Mouse (Mus musculus) hindbrain, embryonic 15.5 days (tissue): ENCODE data around the gene Cdk2ap2. TPM values are rescaled to one million over a fixed set of nuclear protein-coding genes. Genes with fewer than 3 reads are reported as not detected.
"Not testable (repeated sequence)": the region's sequence is repeated elsewhere in the genome, so short reads cannot be mapped to it uniquely, and the experiment has no call there.

ENCODE experiments used
- ATAC-seq: fragments of 200-750 bp; cut with Nextera tagmentation; 2 replicates; pipeline ENCODE4 v1.8.0; 2017; ENCODE audit warnings: low read depth, moderate number of reproducible peaks, moderate TSS enrichment; ENCODE audit not compliant: low FRiP score
- H3K27ac ChIP-seq: fragments of 300-500 bp; sonication (generic); replicated peaks from 2 replicates; pipeline ENCODE4 v1.5.1; 2015; ENCODE audit warnings: mild to moderate bottlenecking, inconsistent platforms
- H3K27me3 ChIP-seq: fragments of 300-500 bp; sonication (generic); 2 replicates; pipeline ENCODE4 v1.6.1; 2015; ENCODE audit warnings: control low read depth, inconsistent platforms
- H3K36me3 ChIP-seq: fragments of 300-500 bp; sonication (generic); 2 replicates; pipeline ENCODE4 v1.6.1; 2015; ENCODE audit warnings: control low read depth, inconsistent platforms
- H3K4me1 ChIP-seq: fragments of 300-500 bp; sonication (generic); replicated peaks from 2 replicates; pipeline ENCODE4 v1.6.1; 2015; ENCODE audit warnings: control low read depth, inconsistent platforms
- H3K4me2 ChIP-seq: fragments of 300-500 bp; sonication (generic); 2 replicates; pipeline ENCODE4 v1.6.1; 2015; ENCODE audit warnings: moderate library complexity, mild to moderate bottlenecking, inconsistent platforms
- H3K4me3 ChIP-seq: fragments of 300-500 bp; sonication (generic); 2 replicates; pipeline ENCODE4 v1.5.1; 2015; ENCODE audit warnings: mild to moderate bottlenecking, inconsistent platforms
- H3K9ac ChIP-seq: fragments of 300-500 bp; sonication (generic); 2 replicates; pipeline ENCODE4 v1.6.1; 2015; ENCODE audit warnings: inconsistent platforms
- H3K9me3 ChIP-seq: fragments of 300-500 bp; sonication (generic); 2 replicates; pipeline ENCODE4 v1.6.1; 2016; ENCODE audit warnings: control low read depth, inconsistent platforms
- WGBS: fragments of 180-500 bp; shearing (Covaris S2); methylation state at CpG from one replicate; pipeline ENCODE4 v1.1.7; 2015; 5-methylcytosine and 5-hydroxymethylcytosine counted together
- polyA plus RNA-seq: library from polyadenylated mRNA; unstranded; fragments of >200 nt; fragmentation: Nextera tagmentation; extraction: Ambion mirVana; gene quantifications from 2 replicates; pipeline ENCODE4 v1.2.1, GENCODE M21; 2015

Gene Cdk2ap2
- polyA plus RNA-seq, 1 experiment from 2014 or later: 92.5 TPM

DNA sequence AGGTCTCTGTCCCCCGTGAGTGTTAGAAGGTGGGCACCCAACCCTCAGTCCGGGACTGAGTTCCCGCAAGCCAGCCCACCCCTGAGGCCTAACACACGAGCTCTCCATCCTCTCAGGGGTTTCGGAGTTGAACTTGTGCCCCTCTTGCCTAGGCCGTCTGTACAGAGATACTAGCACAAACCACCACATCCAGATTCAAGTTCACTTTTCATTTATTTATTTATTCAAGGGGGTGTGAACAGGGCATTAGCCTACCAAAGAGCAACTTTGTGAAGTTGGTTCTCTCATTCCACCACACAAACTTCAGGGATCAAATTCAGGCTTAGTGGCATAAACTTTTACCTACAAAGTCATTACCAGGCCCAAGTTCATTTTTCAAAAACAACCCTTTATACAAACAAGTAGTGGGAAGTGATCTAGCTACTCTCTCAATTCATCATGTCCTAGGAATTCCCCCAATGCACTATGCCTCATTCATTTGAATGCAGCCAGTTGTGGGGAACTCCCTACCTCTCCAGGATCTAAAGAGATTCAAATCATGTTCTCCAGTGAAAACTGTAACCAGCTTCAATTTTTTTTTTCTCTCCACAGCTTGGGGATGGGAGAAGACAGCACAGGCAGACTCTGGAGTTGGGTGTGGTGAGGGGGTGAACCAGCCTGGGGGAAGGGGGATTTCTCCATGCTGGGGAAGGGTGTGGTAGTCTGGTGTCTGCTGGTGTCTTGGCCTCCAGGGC is 38.4 kb downstream of the Cdk2ap2 start:
- H3K4me3 ChIP-seq, H3K27me3 ChIP-seq, H3K27ac ChIP-seq, H3K4me2 ChIP-seq, H3K9ac ChIP-seq, H3K4me1 ChIP-seq, H3K9me3 ChIP-seq, ATAC-seq: not testable (repeated sequence)
- WGBS: 81% methylated on average over 6 of the region's 6 CpGs
- peaks cover 15% of the 10 kb centered on the region for H3K36me3 ChIP-seq

DNA sequence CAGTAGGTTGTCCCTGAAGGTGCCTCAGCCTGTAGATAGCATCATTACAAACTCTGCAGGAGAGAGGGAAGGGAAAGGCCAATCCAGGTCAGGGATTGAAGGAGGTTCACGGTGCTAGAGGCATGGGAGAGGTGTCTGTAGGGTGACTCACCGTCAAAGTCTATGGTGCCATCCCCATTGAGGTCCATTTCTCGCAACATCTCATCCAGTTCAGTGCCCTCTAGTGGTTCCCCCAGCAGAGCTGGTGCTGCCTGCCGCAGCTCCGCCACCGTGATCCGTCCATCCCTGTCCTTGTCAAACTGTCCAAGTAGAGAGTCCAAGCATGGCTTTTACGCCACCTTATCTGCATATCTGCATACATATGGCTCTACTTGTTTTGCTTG is 39.0 kb downstream of the Cdk2ap2 start:
- H3K36me3 ChIP-seq: peaks cover 15% of the 10 kb centered on the region
- not testable (repeated sequence) for H3K9ac ChIP-seq, H3K9me3 ChIP-seq, ATAC-seq, H3K4me2 ChIP-seq, H3K4me3 ChIP-seq, H3K4me1 ChIP-seq, H3K27me3 ChIP-seq, H3K27ac ChIP-seq
- 28% methylated on average over 8 of the region's 8 CpGs for WGBS

GRCm38 (mm10) chr19:4136463-4136862 is 39.5 kb downstream of the Cdk2ap2 start:
- no peak overlapping the region for H3K4me3 ChIP-seq
- WGBS: 83% methylated on average over 5 of the region's 5 CpGs
- no peak overlapping the region for H3K9ac ChIP-seq
- 0 out of 2 replicates have a peak, but pooled peaks cover 5% of the 10 kb centered on the region for H3K4me1 ChIP-seq
- ATAC-seq: no peak
- H3K4me2 ChIP-seq: no peak overlapping the region
- no peaks in the 10 kb centered on the region for H3K27me3 ChIP-seq
- H3K36me3 ChIP-seq: peaks cover 13% of the 10 kb centered on the region
- H3K27ac ChIP-seq: no peak overlapping the region
- H3K9me3 ChIP-seq: no peaks in the 10 kb centered on the region

GRCm38 (mm10) chr19:4137913-4138312 is 40.9 kb downstream of the Cdk2ap2 start:
- Histone ChIP-seq H3K27me3 (no peaks in the 10 kb centered on the region), H3K4me1 (0 out of 2 replicates have a peak, but pooled peaks cover 5% of the 10 kb centered on the region), H3K36me3 (no peaks in the 10 kb centered on the region; the same call in none of the 2 replicates), H3K27ac (no peak overlapping the region), H3K4me3 (no peak overlapping the region), H3K9ac (no peak overlapping the region), H3K4me2 (no peak overlapping the region), H3K9me3 (no peaks in the 10 kb centered on the region)
- 89% methylated on average over 5 of the region's 5 CpGs for WGBS
- ATAC-seq: no peak

DNA sequence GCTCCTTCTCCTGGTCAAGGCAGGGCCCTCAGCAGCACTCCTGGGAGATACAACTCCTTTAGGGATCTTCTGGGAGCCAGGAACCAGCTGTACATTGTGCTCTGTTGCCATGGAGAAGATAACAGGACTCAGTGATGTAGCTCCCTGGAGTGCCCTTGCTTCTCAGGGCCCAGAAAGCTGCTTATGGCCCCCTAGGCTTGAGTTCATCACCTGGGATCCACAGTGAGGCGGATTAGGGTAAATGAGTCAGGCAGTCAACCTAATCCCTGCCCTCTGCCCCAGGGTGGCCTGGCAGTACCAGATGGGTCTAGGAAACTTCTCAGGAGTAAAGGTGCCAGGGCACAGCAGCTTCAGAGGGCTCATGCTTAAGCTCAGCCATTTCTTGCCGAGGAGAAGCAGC is 42.5 kb downstream of the Cdk2ap2 start, which contains the start of gene Gpr152:
Gpr152 (plus strand) TSS at position 342 of the 400 bp plus-strand sequence.
- no peak within 1 kb of the TSS for H3K4me2 ChIP-seq
- H3K4me3 ChIP-seq: no peak within 1 kb of the TSS
- no peaks in the 10 kb centered on the region for H3K36me3 ChIP-seq
- no peaks in the 10 kb centered on the region for H3K9me3 ChIP-seq
- H3K27ac ChIP-seq: no peak within 1 kb of the TSS
- ATAC-seq: no peak
- H3K9ac ChIP-seq: no peak within 1 kb of the TSS
- H3K27me3 ChIP-seq: no peaks in the 10 kb centered on the region
- WGBS: 58% methylated on average over 2 of the region's 2 CpGs
- H3K4me1 ChIP-seq: 0 out of 2 replicates have a peak, but pooled peaks cover 5% of the 10 kb centered on the region

GRCm38 (mm10) chr19:4140147-4140546 is 43.2 kb downstream of the Cdk2ap2 start:
- Histone ChIP-seq H3K27me3 (no peaks in the 10 kb centered on the region), H3K9me3 (no peaks in the 10 kb centered on the region), H3K9ac (no peak overlapping the region), H3K4me2 (no peak overlapping the region), H3K36me3 (no peaks in the 10 kb centered on the region), H3K4me3 (no peak overlapping the region), H3K27ac (no peak overlapping the region), H3K4me1 (0 out of 2 replicates have a peak, but pooled peaks cover 5% of the 10 kb centered on the region)
- WGBS: 82% methylated on average over 6 of the region's 6 CpGs
- ATAC-seq: no peak

GRCm38 (mm10) chr19:4142416-4143173 is 45.6 kb downstream of the Cdk2ap2 start:
- H3K27me3 ChIP-seq: no peaks in the 10 kb centered on the region
- no peak for ATAC-seq
- H3K4me1 ChIP-seq: peaks cover 6% of the 10 kb centered on the region
- no peaks in the 10 kb centered on the region for H3K9me3 ChIP-seq
- H3K36me3 ChIP-seq: no peaks in the 10 kb centered on the region
- H3K27ac ChIP-seq: no peak overlapping the region
- H3K9ac ChIP-seq: no peak overlapping the region
- no peak overlapping the region for H3K4me2 ChIP-seq
- H3K4me3 ChIP-seq: no peak overlapping the region
- WGBS: 87% methylated on average over 18 of the region's 18 CpGs

DNA sequence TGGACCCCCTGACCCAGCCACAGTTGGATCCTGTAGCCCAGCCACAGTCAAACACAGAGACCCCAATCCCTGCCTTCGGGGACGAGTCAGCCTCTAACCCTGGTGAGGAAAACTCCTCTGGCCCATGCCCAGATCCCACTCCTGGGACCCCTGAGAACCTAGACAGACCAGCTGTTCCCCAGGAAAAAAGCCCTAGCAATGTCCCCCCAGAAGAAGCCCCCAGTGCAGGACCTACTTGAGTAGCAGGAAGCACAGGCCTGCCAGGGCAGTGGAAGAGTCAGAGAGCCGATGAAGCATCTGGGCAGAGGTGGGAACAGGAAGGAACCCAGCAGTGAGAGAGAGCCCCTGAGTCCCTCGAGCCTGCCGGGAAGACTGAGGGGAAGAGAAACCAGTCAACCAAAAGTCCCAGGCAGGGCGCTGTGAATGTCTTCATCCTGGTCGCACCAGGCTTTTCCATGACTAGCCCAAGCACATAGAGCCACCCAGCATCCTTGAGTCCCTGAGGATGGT is 46.8 kb downstream of the Cdk2ap2 start, which contains the start of gene Cabp4:
Cabp4 (minus strand) TSS at position 275 of the 510 bp plus-strand sequence.
- Histone ChIP-seq H3K4me3 (no peak within 1 kb of the TSS), H3K27ac (no peak within 1 kb of the TSS), H3K9ac (no peak within 1 kb of the TSS), H3K4me2 (no peak within 1 kb of the TSS), H3K27me3 (no peaks in the 10 kb centered on the region), H3K4me1 (peaks cover 14% of the 10 kb centered on the region), H3K9me3 (no peaks in the 10 kb centered on the region), H3K36me3 (no peaks in the 10 kb centered on the region)
- no peak for ATAC-seq
- 89% methylated on average over 7 of the region's 7 CpGs for WGBS

DNA sequence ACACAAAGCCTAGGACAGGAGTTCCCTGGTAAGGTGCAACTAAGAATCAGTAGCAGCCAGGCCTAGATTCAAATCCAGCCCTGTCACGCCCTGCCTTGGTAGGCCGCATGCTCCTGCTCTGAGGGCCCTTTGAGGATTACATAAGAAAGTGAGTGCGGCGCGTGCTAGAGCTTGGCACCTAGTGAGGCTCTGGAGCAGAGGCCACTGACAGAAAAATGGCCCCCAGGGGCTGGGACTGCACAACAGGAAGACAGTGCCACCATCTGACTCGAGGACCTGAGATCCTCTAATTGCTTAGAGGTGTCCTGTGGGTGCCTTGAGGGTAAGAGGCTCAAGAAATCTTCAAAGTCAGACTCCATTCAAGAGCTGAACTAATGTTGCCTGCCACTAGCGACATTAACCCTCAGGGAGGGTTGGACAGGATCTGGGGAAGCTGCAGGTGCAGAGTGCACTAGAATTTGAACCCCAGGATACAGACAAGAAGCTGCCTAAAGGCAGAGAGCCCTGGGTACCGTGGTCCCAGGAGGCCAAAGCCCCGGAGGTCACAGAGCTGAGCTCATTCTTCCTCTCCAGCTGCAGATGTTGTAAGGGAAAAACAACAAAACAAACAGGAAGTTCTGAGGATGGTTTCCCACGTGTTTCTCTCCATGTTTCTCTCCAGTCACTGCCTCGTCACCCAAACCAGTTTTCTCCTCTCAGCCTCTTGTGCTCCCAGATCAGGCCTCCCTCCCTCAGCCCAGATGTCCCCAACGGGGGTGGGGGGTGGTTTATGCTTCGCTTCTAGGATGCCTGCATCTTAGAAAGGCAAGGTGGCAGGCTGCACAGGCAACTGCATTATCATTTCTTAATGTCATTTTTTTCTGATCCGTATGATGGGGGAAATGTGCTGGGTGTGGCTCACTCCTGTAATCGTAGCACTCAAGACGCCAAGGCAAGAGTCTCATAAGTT is 47.8 kb downstream of the Cdk2ap2 start:
- Histone ChIP-seq H3K36me3 (no peaks in the 10 kb centered on the region), H3K9ac (no peak overlapping the region), H3K27ac (no peak overlapping the region), H3K4me2 (no peak overlapping the region), H3K9me3 (no peaks in the 10 kb centered on the region), H3K4me3 (no peak overlapping the region), H3K4me1 (peaks cover 19% of the 10 kb centered on the region), H3K27me3 (no peaks in the 10 kb centered on the region)
- ATAC-seq: no peak
- WGBS: 83% methylated on average over 16 of the region's 16 CpGs

DNA sequence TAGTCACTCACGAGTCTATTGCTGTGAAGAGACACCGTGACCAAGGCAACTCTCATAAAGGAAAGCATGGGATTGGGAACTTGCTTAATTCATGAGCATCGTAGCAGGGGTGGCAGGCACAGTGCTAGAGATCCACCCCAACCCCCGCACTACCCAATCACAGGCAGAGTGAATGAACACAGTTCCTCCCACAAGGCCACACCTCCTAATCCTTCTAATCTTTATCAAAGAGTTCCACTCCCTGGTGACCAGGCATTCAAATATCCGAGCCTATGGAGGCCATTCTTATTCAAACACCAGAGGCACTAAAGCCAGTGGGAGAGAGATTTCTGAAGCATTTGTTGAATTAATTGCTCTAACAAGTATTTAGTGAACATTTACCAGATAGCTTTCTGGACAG is 49.0 kb downstream of the Cdk2ap2 start:
- WGBS: 88% methylated on average over 5 of the region's 5 CpGs
- H3K4me2 ChIP-seq: no peak overlapping the region
- H3K9me3 ChIP-seq: no peaks in the 10 kb centered on the region
- peaks cover under 1% of the 10 kb centered on the region; the same call in 1 of the 2 replicates for H3K36me3 ChIP-seq
- H3K27ac ChIP-seq: no peak overlapping the region
- peaks cover 24% of the 10 kb centered on the region for H3K4me1 ChIP-seq
- H3K4me3 ChIP-seq: no peak overlapping the region
- no peak overlapping the region for H3K9ac ChIP-seq
- no peak for ATAC-seq
- H3K27me3 ChIP-seq: no peaks in the 10 kb centered on the region

DNA sequence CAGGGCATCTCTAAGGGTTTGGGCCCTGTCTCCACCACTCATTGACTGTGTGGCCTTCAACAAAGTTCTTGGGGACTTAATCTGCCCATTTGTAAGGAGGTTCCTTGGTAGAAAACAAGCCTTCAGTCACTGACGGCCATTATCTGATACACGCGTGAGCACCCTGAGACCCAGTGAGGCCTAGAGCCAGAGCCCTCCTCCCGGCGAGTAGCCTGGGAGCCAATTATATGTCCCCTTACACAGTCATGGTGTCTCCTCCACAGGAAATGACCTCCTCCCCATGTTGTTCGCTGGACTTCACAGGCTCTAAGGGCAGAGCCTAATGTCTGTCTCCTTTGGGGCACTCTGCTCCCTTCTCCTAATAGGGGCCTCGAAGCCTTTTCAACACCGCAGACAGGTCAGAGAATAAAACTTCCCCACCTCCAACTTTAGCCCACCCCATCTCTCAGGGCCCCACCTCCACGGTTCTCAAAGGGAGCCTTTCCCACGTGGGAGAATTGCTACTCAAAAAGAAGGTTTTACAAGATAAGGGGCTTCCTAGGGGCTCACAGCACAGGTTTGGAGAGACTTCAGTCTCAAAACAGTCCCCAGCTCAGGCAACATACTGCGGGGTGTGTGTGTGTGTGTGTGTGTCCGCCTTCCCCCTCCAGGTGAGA is 49.5 kb downstream of the Cdk2ap2 start:
- WGBS: 61% methylated on average over 12 of the region's 12 CpGs
- Histone ChIP-seq H3K9ac (no peak overlapping the region), H3K4me2 (no peak overlapping the region), H3K9me3 (no peaks in the 10 kb centered on the region), H3K4me1 (peaks cover 26% of the 10 kb centered on the region), H3K4me3 (no peak overlapping the region), H3K27me3 (no peaks in the 10 kb centered on the region), H3K27ac (no peak overlapping the region), H3K36me3 (peaks cover 5% of the 10 kb centered on the region; the same call in 1 of the 2 replicates)
- no peak for ATAC-seq
